Mouse (Mus musculus) ES-Bruce4 (cell line): ENCODE results near the gene Endou. TPM values are rescaled to one million over a fixed set of nuclear protein-coding genes. Genes with fewer than 3 reads are reported as not detected.

Source experiments
- H3K27ac ChIP-seq: 2 replicates; pipeline ENCODE4 v1.5.1; 2012; ENCODE audit warnings: low read length, inconsistent platforms; ENCODE audit not compliant: insufficient read depth
- H3K27me3 ChIP-seq: 2 replicates; pipeline ENCODE4 v1.6.1; 2012; ENCODE audit warnings: mild to moderate bottlenecking, low read length, inconsistent platforms; ENCODE audit not compliant: control insufficient read depth, poor library complexity, insufficient read depth, severe bottlenecking
- H3K36me3 ChIP-seq: 2 replicates; pipeline ENCODE4 v1.6.1; 2012; ENCODE audit warnings: inconsistent platforms, mild to moderate bottlenecking, low read length, moderate library complexity; ENCODE audit not compliant: control insufficient read depth, poor library complexity, insufficient read depth, severe bottlenecking
- H3K4me1 ChIP-seq: one replicate; pipeline ENCODE4 v1.8.1; 2011; ENCODE audit warnings: low read length; ENCODE audit not compliant: control insufficient read depth, insufficient read depth
- H3K4me3 ChIP-seq: 2 replicates; pipeline ENCODE4 v1.5.1; 2011; ENCODE audit warnings: low read depth, mild to moderate bottlenecking, low read length
- H3K9ac ChIP-seq: 2 replicates; pipeline ENCODE4 v1.6.1; 2012; ENCODE audit warnings: low read depth, mild to moderate bottlenecking, inconsistent platforms; ENCODE audit not compliant: poor library complexity, severe bottlenecking
- H3K9me3 ChIP-seq: replicated peaks from 2 replicates; pipeline ENCODE4 v1.6.1; 2012; ENCODE audit warnings: mild to moderate bottlenecking, low read length, inconsistent platforms; ENCODE audit not compliant: control insufficient read depth, poor library complexity, insufficient read depth, severe bottlenecking
- CTCF ChIP-seq: IDR thresholded peaks from one replicate; pipeline ENCODE4 v1.8.1; 2011; ENCODE audit warnings: low read depth, low read length
- EP300 ChIP-seq: IDR thresholded peaks from 2 replicates; pipeline ENCODE4 v1.6.1; 2011; ENCODE audit warnings: low read depth, low read length; ENCODE audit not compliant: insufficient read depth
- POLR2A ChIP-seq: IDR thresholded peaks from one replicate; pipeline ENCODE4 v1.8.1; 2011; ENCODE audit warnings: low read length; ENCODE audit not compliant: insufficient read depth
- polyA plus RNA-seq: library from polyadenylated mRNA; stranded (reverse); fragments of >200 nt; gene quantifications from 2 replicates; pipeline ENCODE4 v1.2.4, GENCODE M21; 2011; ENCODE audit warnings: low read depth; ENCODE audit not compliant: missing spikeins, insufficient read depth, insufficient read length

Gene Endou
- polyA plus RNA-seq, 1 experiment, result 1.2 TPM

GRCm38 (mm10) chr15:97750697-97751096, 19.6 kb upstream of the Endou start:
- no peak overlapping the region for H3K27ac ChIP-seq

GRCm38 (mm10) chr15:97749841-97750240, 18.7 kb upstream of the Endou start:
- Histone ChIP-seq H3K9ac (no peak overlapping the region), H3K27me3 (no peaks in the 10 kb centered on the region), H3K36me3 (no peaks in the 10 kb centered on the region; the same call in 1 of the 2 replicates), H3K4me3 (no peak overlapping the region), H3K27ac (no peak overlapping the region), H3K9me3 (no peaks in the 10 kb centered on the region), H3K4me1 (peaks cover 8% of the 10 kb centered on the region)
- TF ChIP-seq POLR2A (no peak), CTCF (no peak), EP300 (no peak)

More at GRCm38 (mm10) chr15:97750697-97751096, 19.6 kb upstream of the Endou start:
- no peak overlapping the region for H3K9ac ChIP-seq
- TF ChIP-seq POLR2A (no peak), CTCF (no peak), EP300 (no peak)
- H3K36me3 ChIP-seq, result no peaks in the 10 kb centered on the region; the same call in 1 of the 2 replicates
- H3K4me3 ChIP-seq, result no peak overlapping the region
- H3K27me3 ChIP-seq, result no peaks in the 10 kb centered on the region
- no peaks in the 10 kb centered on the region for H3K9me3 ChIP-seq
- peaks cover 9% of the 10 kb centered on the region for H3K4me1 ChIP-seq

- H3K4me3 ChIP-seq, result no peak overlapping the region
- H3K9ac ChIP-seq, result no peak overlapping the region
- no peaks in the 10 kb centered on the region for H3K27me3 ChIP-seq
- no peaks in the 10 kb centered on the region for H3K9me3 ChIP-seq
- no peaks in the 10 kb centered on the region; the same call in 1 of the 2 replicates for H3K36me3 ChIP-seq
- no peak overlapping the region for H3K27ac ChIP-seq
- H3K4me1 ChIP-seq, result peaks cover 8% of the 10 kb centered on the region
- TF ChIP-seq POLR2A (no peak), EP300 (no peak), CTCF (no peak)
Observed at GRCm38 (mm10) chr15:97749397-97749796, 18.3 kb upstream of the Endou start.

GRCm38 (mm10) chr15:97748964-97749363, 17.8 kb upstream of the Endou start:
- Histone ChIP-seq H3K36me3 (no peaks in the 10 kb centered on the region; the same call in 1 of the 2 replicates), H3K27ac (no peak overlapping the region), H3K4me3 (no peak overlapping the region), H3K9ac (no peak overlapping the region), H3K27me3 (no peaks in the 10 kb centered on the region), H3K4me1 (peaks cover 4% of the 10 kb centered on the region), H3K9me3 (no peaks in the 10 kb centered on the region)
- TF ChIP-seq CTCF, result no peak
- no peak for TF ChIP-seq POLR2A
- TF ChIP-seq EP300, result no peak

GRCm38 (mm10) chr15:97748309-97748708, 17.2 kb upstream of the Endou start:
- H3K27ac ChIP-seq, result no peak overlapping the region

GRCm38 (mm10) chr15:97747486-97747885, 16.3 kb upstream of the Endou start:
- no peaks in the 10 kb centered on the region for H3K9me3 ChIP-seq
- no peak for TF ChIP-seq CTCF
- TF ChIP-seq EP300, result no peak
- no peak for TF ChIP-seq POLR2A
- no peak overlapping the region for H3K4me3 ChIP-seq
- no peak overlapping the region for H3K9ac ChIP-seq
- H3K27me3 ChIP-seq, result no peaks in the 10 kb centered on the region
- no peak overlapping the region for H3K27ac ChIP-seq
- H3K36me3 ChIP-seq, result no peaks in the 10 kb centered on the region; the same call in 1 of the 2 replicates
- H3K4me1 ChIP-seq, result no peaks in the 10 kb centered on the region

More at GRCm38 (mm10) chr15:97748309-97748708, 17.2 kb upstream of the Endou start:
- no peaks in the 10 kb centered on the region; the same call in 1 of the 2 replicates for H3K36me3 ChIP-seq
- no peaks in the 10 kb centered on the region for H3K4me1 ChIP-seq
- TF ChIP-seq POLR2A, result no peak
- H3K27me3 ChIP-seq, result no peaks in the 10 kb centered on the region
- H3K4me3 ChIP-seq, result no peak overlapping the region
- no peak overlapping the region for H3K9ac ChIP-seq
- H3K9me3 ChIP-seq, result no peaks in the 10 kb centered on the region
